8 mouse cellular contexts compared by ENCODE assay signal in genomic region chr8:105964506-105965265, GRCm38 (mm10). TPM values are rescaled to one million over a fixed set of nuclear protein-coding genes. Genes with fewer than 3 reads are reported as not detected.
DNase-seq lines count a peak whose midpoint lies in the region; ATAC-seq and TF ChIP-seq lines count a peak whose summit lies in the region.

No protein-coding gene starts in this region.

- H3K9ac ChIP-seq in intestine, embryonic 16.5 days (ENCODE audit: low read depth, low read length) = peak overlapping the region; percentile 84
- no peak overlapping the region for H3K9ac ChIP-seq in neural tube, embryonic 14.5 days (replicated peaks; ENCODE audit: low read depth, low read length)

- peaks cover 23% of the 10 kb centered on the region for H3K36me3 ChIP-seq in erythroblast, embryonic 14.5 days (ENCODE audit: control insufficient read depth)
- no peaks in the 10 kb centered on the region for H3K36me3 ChIP-seq in intestine, embryonic 16.5 days (ENCODE audit: control insufficient read depth, insufficient read depth, low read length)
- H3K36me3 ChIP-seq in neural tube, embryonic 14.5 days (ENCODE audit: control insufficient read depth, insufficient read depth, low read length) = no peaks in the 10 kb centered on the region

- peaks cover 80% of the 10 kb centered on the region for H3K4me1 ChIP-seq in erythroblast, embryonic 14.5 days (ENCODE audit: control insufficient read depth)
- peaks cover 13% of the 10 kb centered on the region; the same call in 1 of the 2 replicates for H3K4me1 ChIP-seq in intestine, embryonic 16.5 days (ENCODE audit: control insufficient read depth, insufficient read depth, low read length)
- 0 out of 2 replicates have a peak, but pooled peaks cover 2% of the 10 kb centered on the region for H3K4me1 ChIP-seq in neural tube, embryonic 14.5 days (ENCODE audit: control insufficient read depth, insufficient read depth, low read length)

- no peak for DNase-seq in left cerebral cortex, adult 2 months (ENCODE audit: extremely low spot score in 1 of 2, low spot score in 2 of 2)
- no peak for DNase-seq in left cerebral cortex, postnatal 25 days (ENCODE audit: low spot score in 2 of 2)
- DNase-seq in urinary bladder, adult 2 months (ENCODE audit: low spot score) = no peak
- no peak for DNase-seq in embryo, embryonic 10 days (ENCODE audit: low spot score)
- DNase-seq in layer of hippocampus, adult 9-11 months = no peak

- ATAC-seq in intestine, embryonic 16.5 days = no peak
- ATAC-seq in neural tube, embryonic 14.5 days (ENCODE audit: low read depth) = no peak

- H3K27ac ChIP-seq in left cerebral cortex, adult 2 months = no peak overlapping the region; the same call in 1 of the 2 replicates
- no peak overlapping the region for H3K27ac ChIP-seq in intestine, embryonic 16.5 days (ENCODE audit: low read length)
- no peak overlapping the region for H3K27ac ChIP-seq in neural tube, embryonic 14.5 days (ENCODE audit: low read depth, low read length)

- H3K9me3 ChIP-seq in erythroblast, embryonic 14.5 days (ENCODE audit: control insufficient read depth, low read length) = no peaks in the 10 kb centered on the region
- no peaks in the 10 kb centered on the region for H3K9me3 ChIP-seq in intestine, embryonic 16.5 days (ENCODE audit: control insufficient read depth, low read length)
- no peaks in the 10 kb centered on the region for H3K9me3 ChIP-seq in neural tube, embryonic 14.5 days (ENCODE audit: control insufficient read depth, low read length)

- H3K4me2 ChIP-seq in intestine, embryonic 16.5 days (ENCODE audit: low read depth, low read length) = peak overlapping the region; percentile 83
- peak overlapping the region; percentile 48 for H3K4me2 ChIP-seq in neural tube, embryonic 14.5 days (ENCODE audit: low read depth, low read length)

- peak overlapping the region; percentile 70 for H3K4me3 ChIP-seq in left cerebral cortex, adult 2 months
- H3K4me3 ChIP-seq in erythroblast, embryonic 14.5 days (replicated peaks) = peak overlapping the region; percentile 88
- peak overlapping the region; percentile 79 for H3K4me3 ChIP-seq in intestine, embryonic 16.5 days (ENCODE audit: low read length)
- peak overlapping the region; percentile 41 for H3K4me3 ChIP-seq in neural tube, embryonic 14.5 days (ENCODE audit: low read depth, low read length)

- TF ChIP-seq CTCF in left cerebral cortex, adult 2 months (IDR thresholded peaks at IDR 0.05) = no peak

- H3K27me3 ChIP-seq in erythroblast, embryonic 14.5 days (ENCODE audit: control insufficient read depth) = no peaks in the 10 kb centered on the region
- H3K27me3 ChIP-seq in intestine, embryonic 16.5 days (replicated peaks; ENCODE audit: control insufficient read depth, insufficient read depth, low read length) = no peaks in the 10 kb centered on the region
- H3K27me3 ChIP-seq in neural tube, embryonic 14.5 days (ENCODE audit: control insufficient read depth, insufficient read depth, low read length) = peaks cover 12% of the 10 kb centered on the region

- intact Hi-C loops in left cerebral cortex, adult 2 months (cut with DNase I) = no loop called here
- intact Hi-C loops in left cerebral cortex, postnatal 25 days (cut with DNase I) = no loop called here

- whole genome bisulfite sequencing in intestine, embryonic 16.5 days = 58% methylated on average over 12 of the region's 12 CpGs
- 76% methylated on average over 12 of the region's 12 CpGs for WGBS in neural tube, embryonic 14.5 days

RNA-seq across cellular contexts. Expression of gene Slc12a4, which starts 1.2 kb away (rescaled TPM):
- total RNA-seq in left cerebral cortex, adult 2 months (2021) = 10 to 100 TPM; 18.2 to 19.8 TPM
- 10 to 100 TPM; 20.0 to 23.3 TPM for total RNA-seq in left cerebral cortex, postnatal 25 days (2021)
- polyA plus RNA-seq in erythroblast, embryonic 14.5 days (2012) = 1.7 and 1.9 TPM in 2 replicates
- polyA plus RNA-seq in intestine, embryonic 16.5 days (2015; fragmentation: Nextera tagmentation; extraction: Ambion mirVana) = 19.4 and 21.8 TPM in 2 replicates
- 4.8 and 8.2 TPM in 2 replicates for polyA plus RNA-seq in neural tube, embryonic 14.5 days (2014; fragmentation: Nextera tagmentation; extraction: Ambion mirVana)
- polyA plus RNA-seq in urinary bladder, adult 2 months (2012; rRNA removed) = 64.3 and 69.6 TPM in 2 replicates

RNA-seq across cellular contexts. Expression of gene Dpep3, which starts 14.5 kb away (rescaled TPM):
- total RNA-seq in left cerebral cortex, adult 2 months (2021) = not detected
- not detected for total RNA-seq in left cerebral cortex, postnatal 25 days (2021)
- not detected in 2 replicates for polyA plus RNA-seq in erythroblast, embryonic 14.5 days (2012)
- polyA plus RNA-seq in intestine, embryonic 16.5 days (2015; fragmentation: Nextera tagmentation; extraction: Ambion mirVana) = not detected in 2 replicates
- not detected in 2 replicates for polyA plus RNA-seq in neural tube, embryonic 14.5 days (2014; fragmentation: Nextera tagmentation; extraction: Ambion mirVana)
- polyA plus RNA-seq in urinary bladder, adult 2 months (2012; rRNA removed) = 0.12 and 0.17 TPM in 2 replicates

RNA-seq across cellular contexts. Expression of gene Lcat, which starts 21.5 kb away (rescaled TPM):
- total RNA-seq in left cerebral cortex, adult 2 months (2021) = 10 to 100 TPM; 25.3 to 25.8 TPM
- 10 to 100 TPM; 28.0 to 32.5 TPM for total RNA-seq in left cerebral cortex, postnatal 25 days (2021)
- polyA plus RNA-seq in erythroblast, embryonic 14.5 days (2012) = 0.33 and 0.36 TPM in 2 replicates
- polyA plus RNA-seq in intestine, embryonic 16.5 days (2015; fragmentation: Nextera tagmentation; extraction: Ambion mirVana) = 1.7 and 2.8 TPM in 2 replicates
- 0.99 and 2.7 TPM in 2 replicates for polyA plus RNA-seq in neural tube, embryonic 14.5 days (2014; fragmentation: Nextera tagmentation; extraction: Ambion mirVana)
- 3.7 and 5.2 TPM in 2 replicates for polyA plus RNA-seq in urinary bladder, adult 2 months (2012; rRNA removed)

RNA-seq across cellular contexts. Expression of gene Psmb10, which starts 26.4 kb away (rescaled TPM):
- total RNA-seq in left cerebral cortex, adult 2 months (2021) = 10 to 100 TPM; 90.3 to 91.9 TPM
- 10 to 100 TPM; 84.9 to 92.0 TPM for total RNA-seq in left cerebral cortex, postnatal 25 days (2021)
- polyA plus RNA-seq in erythroblast, embryonic 14.5 days (2012) = 3.2 and 4.6 TPM in 2 replicates
- polyA plus RNA-seq in intestine, embryonic 16.5 days (2015; fragmentation: Nextera tagmentation; extraction: Ambion mirVana) = 115 and 116 TPM in 2 replicates
- 53.2 and 76.8 TPM in 2 replicates for polyA plus RNA-seq in neural tube, embryonic 14.5 days (2014; fragmentation: Nextera tagmentation; extraction: Ambion mirVana)
- polyA plus RNA-seq in urinary bladder, adult 2 months (2012; rRNA removed) = 82.8 and 98.7 TPM in 2 replicates

RNA-seq across cellular contexts. Expression of gene Dus2, which starts 26.5 kb away (rescaled TPM):
- total RNA-seq in left cerebral cortex, adult 2 months (2021) = 10 to 100 TPM; 19.7 to 21.9 TPM
- total RNA-seq in left cerebral cortex, postnatal 25 days (2021) = 10 to 100 TPM; 16.7 to 18.9 TPM
- polyA plus RNA-seq in erythroblast, embryonic 14.5 days (2012) = 0.25 and 0.47 TPM in 2 replicates
- polyA plus RNA-seq in intestine, embryonic 16.5 days (2015; fragmentation: Nextera tagmentation; extraction: Ambion mirVana) = 17.2 and 17.6 TPM in 2 replicates
- 25.6 and 33.5 TPM in 2 replicates for polyA plus RNA-seq in neural tube, embryonic 14.5 days (2014; fragmentation: Nextera tagmentation; extraction: Ambion mirVana)
- 16.6 and 19.3 TPM in 2 replicates for polyA plus RNA-seq in urinary bladder, adult 2 months (2012; rRNA removed)
